8 mouse cellular contexts compared by ENCODE assay signal in genomic region chr7:15920645-15921190, GRCm38 (mm10). TPM values are rescaled to one million over a fixed set of nuclear protein-coding genes. Genes with fewer than 3 reads are reported as not detected.
A peak's percentile ranks its signal among the peaks of the same experiment; 100 is the strongest.
DNase-seq lines count a peak whose midpoint lies in the region; ATAC-seq and TF ChIP-seq lines count a peak whose summit lies in the region.

No protein-coding gene starts in this region.

- no peaks in the 10 kb centered on the region for H3K27me3 ChIP-seq in heart, embryonic 11.5 days (ENCODE audit: control insufficient read depth, insufficient read depth, low read length)
- no peaks in the 10 kb centered on the region for H3K27me3 ChIP-seq in ES-Bruce4 (ENCODE audit: control insufficient read depth, insufficient read depth, low read length, poor library complexity, severe bottlenecking)
- H3K27me3 ChIP-seq in forebrain, postnatal 0 days (ENCODE audit: insufficient read depth, low read length): no peaks in the 10 kb centered on the region
- 0 out of 2 replicates have a peak, but pooled peaks cover 4% of the 10 kb centered on the region for H3K27me3 ChIP-seq in liver, postnatal 0 days (ENCODE audit: insufficient read depth, low read length)

- TF ChIP-seq CTCF in ES-Bruce4 (IDR thresholded peaks at IDR 0.05; ENCODE audit: low read depth, low read length): no peak
- no peak for TF ChIP-seq CTCF in forebrain, postnatal 0 days (IDR thresholded peaks at IDR 0.05; ENCODE audit: low read depth)
- TF ChIP-seq CTCF in liver, postnatal 0 days (IDR thresholded peaks at IDR 0.05; ENCODE audit: low read depth): no peak

- H3K4me1 ChIP-seq in heart, embryonic 11.5 days (ENCODE audit: control insufficient read depth, insufficient read depth, low read length): peaks cover 14% of the 10 kb centered on the region
- peaks cover 3% of the 10 kb centered on the region for H3K4me1 ChIP-seq in ES-Bruce4 (ENCODE audit: control insufficient read depth, insufficient read depth, low read length)
- H3K4me1 ChIP-seq in forebrain, postnatal 0 days (ENCODE audit: insufficient read depth): peaks cover 17% of the 10 kb centered on the region
- H3K4me1 ChIP-seq in liver, postnatal 0 days (ENCODE audit: insufficient read depth): peaks cover 21% of the 10 kb centered on the region

- intact Hi-C loops in heart, postnatal 25 days (cut with DNase I): no loop called here

- H3K9me3 ChIP-seq in heart, embryonic 11.5 days (replicated peaks; ENCODE audit: control insufficient read depth, low read length): no peaks in the 10 kb centered on the region
- H3K9me3 ChIP-seq in ES-Bruce4 (replicated peaks; ENCODE audit: control insufficient read depth, insufficient read depth, low read length, poor library complexity, severe bottlenecking): no peaks in the 10 kb centered on the region
- no peaks in the 10 kb centered on the region for H3K9me3 ChIP-seq in forebrain, postnatal 0 days (ENCODE audit: low read length)
- no peaks in the 10 kb centered on the region for H3K9me3 ChIP-seq in liver, postnatal 0 days (ENCODE audit: low read length)

- no peak for ATAC-seq in heart, embryonic 11.5 days (replicated peaks; ENCODE audit: insufficient number of reproducible peaks, low FRiP score, low TSS enrichment)
- ATAC-seq in forebrain, postnatal 0 days: no peak
- no peak for ATAC-seq in liver, postnatal 0 days

- H3K9ac ChIP-seq in heart, embryonic 11.5 days (ENCODE audit: low read depth, low read length): peak overlapping the region; percentile 89; the same call in 1 of the 2 replicates
- no peak overlapping the region for H3K9ac ChIP-seq in ES-Bruce4 (ENCODE audit: low read depth, poor library complexity, severe bottlenecking)
- H3K9ac ChIP-seq in forebrain, postnatal 0 days: peak overlapping the region; percentile 92
- peak overlapping the region; percentile 85; the same call in 1 of the 2 replicates for H3K9ac ChIP-seq in liver, postnatal 0 days (replicated peaks)

- H3K4me3 ChIP-seq in heart, embryonic 11.5 days (ENCODE audit: low read depth, low read length): peak overlapping the region; percentile 81
- peak overlapping the region; percentile 96 for H3K4me3 ChIP-seq in ES-Bruce4 (ENCODE audit: low read depth, low read length)
- H3K4me3 ChIP-seq in forebrain, postnatal 0 days (ENCODE audit: low read depth, low read length): peak overlapping the region; percentile 79
- H3K4me3 ChIP-seq in liver, postnatal 0 days (ENCODE audit: low read depth, low read length): peak overlapping the region; percentile 68

- no peak overlapping the region for H3K27ac ChIP-seq in heart, embryonic 11.5 days (ENCODE audit: low read depth, low read length)
- no peak overlapping the region for H3K27ac ChIP-seq in ES-Bruce4 (ENCODE audit: insufficient read depth, low read length)
- H3K27ac ChIP-seq in forebrain, postnatal 0 days (ENCODE audit: low read depth, low read length): no peak overlapping the region
- H3K27ac ChIP-seq in liver, postnatal 0 days (ENCODE audit: low read depth): no peak overlapping the region

- WGBS in heart, embryonic 11.5 days (ENCODE audit: insufficient replicate concordance): 66% methylated on average over 6 of the region's 6 CpGs
- 81% methylated on average over 6 of the region's 6 CpGs for WGBS in forebrain, postnatal 0 days
- 89% methylated on average over 5 of the region's 6 CpGs for WGBS in liver, postnatal 0 days (ENCODE audit: insufficient replicate concordance)

- H3K4me2 ChIP-seq in heart, embryonic 11.5 days: peak overlapping the region; percentile 87
- peak overlapping the region; percentile 67 for H3K4me2 ChIP-seq in forebrain, postnatal 0 days (ENCODE audit: low read depth)
- H3K4me2 ChIP-seq in liver, postnatal 0 days (ENCODE audit: low read depth, low read length): peak overlapping the region; percentile 89

- DNase-seq in heart, postnatal 25 days (ENCODE audit: low spot score): no peak
- no peak for DNase-seq in forebrain, postnatal 0 days
- no peak for DNase-seq in liver, postnatal 0 days
- DNase-seq in cerebellum, postnatal 36 days: no peak
- no peak for DNase-seq in urinary bladder, postnatal 36 days (ENCODE audit: low spot score in 2 of 2)
- no peak for DNase-seq in cerebellum, adult 11-12 months

- no peak for TF ChIP-seq POLR2A in ES-Bruce4 (IDR thresholded peaks at IDR 0.05; ENCODE audit: insufficient read depth, low read length)

- H3K36me3 ChIP-seq in heart, embryonic 11.5 days (ENCODE audit: control insufficient read depth, insufficient read depth, low read length): peaks cover 23% of the 10 kb centered on the region
- H3K36me3 ChIP-seq in ES-Bruce4 (ENCODE audit: control insufficient read depth, insufficient read depth, low read length, poor library complexity, severe bottlenecking): peaks cover 14% of the 10 kb centered on the region
- H3K36me3 ChIP-seq in forebrain, postnatal 0 days (ENCODE audit: insufficient read depth): peaks cover 30% of the 10 kb centered on the region
- peaks cover 16% of the 10 kb centered on the region; the same call in 1 of the 2 replicates for H3K36me3 ChIP-seq in liver, postnatal 0 days (replicated peaks; ENCODE audit: insufficient read depth, low read length)

- no peak for TF ChIP-seq EP300 in ES-Bruce4 (IDR thresholded peaks at IDR 0.05; ENCODE audit: insufficient read depth, low read depth, low read length)
- TF ChIP-seq EP300 in liver, postnatal 0 days (IDR thresholded peaks at IDR 0.05; ENCODE audit: low read depth): no peak

RNA-seq across cellular contexts. Expression of gene Selenow, which starts 1.5 kb away (rescaled TPM):
- 726 and 772 TPM in 2 replicates for polyA plus RNA-seq in heart, embryonic 11.5 days (2014; fragmentation: Nextera tagmentation; extraction: Ambion mirVana)
- total RNA-seq in heart, postnatal 25 days (2021): 100 to 1,000 TPM; 148 to 155 TPM
- polyA plus RNA-seq in ES-Bruce4 (2011; ENCODE audit: insufficient read depth, insufficient read length, low read depth, missing spikeins): 93.1 and 101 TPM in 2 replicates
- total RNA-seq in forebrain, postnatal 0 days (2014; rRNA removed): 813 and 1,238 TPM in 2 replicates
- polyA plus RNA-seq in forebrain, postnatal 0 days (2015; fragmentation: Nextera tagmentation; extraction: Ambion mirVana): 2,478 and 2,732 TPM in 2 replicates
- polyA plus RNA-seq in liver, postnatal 0 days (2015; fragmentation: Nextera tagmentation; extraction: Ambion mirVana): 158 and 189 TPM in 2 replicates

RNA-seq across cellular contexts. Expression of gene Nop53, which starts 25.2 kb away (rescaled TPM):
- polyA plus RNA-seq in heart, embryonic 11.5 days (2014; fragmentation: Nextera tagmentation; extraction: Ambion mirVana): 130 and 137 TPM in 2 replicates
- total RNA-seq in heart, postnatal 25 days (2021): 100 to 1,000 TPM; 123 to 127 TPM
- polyA plus RNA-seq in ES-Bruce4 (2011; ENCODE audit: insufficient read depth, insufficient read length, low read depth, missing spikeins): 283 and 299 TPM in 2 replicates
- total RNA-seq in forebrain, postnatal 0 days (2014; rRNA removed): 117 and 189 TPM in 2 replicates
- polyA plus RNA-seq in forebrain, postnatal 0 days (2015; fragmentation: Nextera tagmentation; extraction: Ambion mirVana): 143 and 154 TPM in 2 replicates
- polyA plus RNA-seq in liver, postnatal 0 days (2015; fragmentation: Nextera tagmentation; extraction: Ambion mirVana): 82.6 and 90.6 TPM in 2 replicates

RNA-seq across cellular contexts. Expression of gene Crxos, which starts 38.3 kb away (rescaled TPM):
- polyA plus RNA-seq in heart, embryonic 11.5 days (2014; fragmentation: Nextera tagmentation; extraction: Ambion mirVana): not detected in 2 replicates
- not detected for total RNA-seq in heart, postnatal 25 days (2021)
- not detected in 2 replicates for polyA plus RNA-seq in ES-Bruce4 (2011; ENCODE audit: insufficient read depth, insufficient read length, low read depth, missing spikeins)
- total RNA-seq in forebrain, postnatal 0 days (2014; rRNA removed): not detected in 2 replicates
- polyA plus RNA-seq in forebrain, postnatal 0 days (2015; fragmentation: Nextera tagmentation; extraction: Ambion mirVana): not detected in 2 replicates
- not detected in 2 replicates for polyA plus RNA-seq in liver, postnatal 0 days (2015; fragmentation: Nextera tagmentation; extraction: Ambion mirVana)

RNA-seq across cellular contexts. Expression of gene Crx, which starts 41.0 kb away (rescaled TPM):
- not detected in 2 replicates for polyA plus RNA-seq in heart, embryonic 11.5 days (2014; fragmentation: Nextera tagmentation; extraction: Ambion mirVana)
- not detected for total RNA-seq in heart, postnatal 25 days (2021)
- polyA plus RNA-seq in ES-Bruce4 (2011; ENCODE audit: insufficient read depth, insufficient read length, low read depth, missing spikeins): not detected in 2 replicates
- 1.2 and 1.9 TPM in 2 replicates for total RNA-seq in forebrain, postnatal 0 days (2014; rRNA removed)
- 0.05 and 0.25 TPM in 2 replicates for polyA plus RNA-seq in forebrain, postnatal 0 days (2015; fragmentation: Nextera tagmentation; extraction: Ambion mirVana)
- polyA plus RNA-seq in liver, postnatal 0 days (2015; fragmentation: Nextera tagmentation; extraction: Ambion mirVana): not detected in 2 replicates

RNA-seq across cellular contexts. Expression of gene Ehd2, which starts 46.6 kb away (rescaled TPM):
- 16.3 and 23.4 TPM in 2 replicates for polyA plus RNA-seq in heart, embryonic 11.5 days (2014; fragmentation: Nextera tagmentation; extraction: Ambion mirVana)
- total RNA-seq in heart, postnatal 25 days (2021): 100 to 1,000 TPM; 112 to 129 TPM
- 4.6 and 4.9 TPM in 2 replicates for polyA plus RNA-seq in ES-Bruce4 (2011; ENCODE audit: insufficient read depth, insufficient read length, low read depth, missing spikeins)
- 3.1 and 3.5 TPM in 2 replicates for total RNA-seq in forebrain, postnatal 0 days (2014; rRNA removed)
- polyA plus RNA-seq in forebrain, postnatal 0 days (2015; fragmentation: Nextera tagmentation; extraction: Ambion mirVana): 4.4 and 5.0 TPM in 2 replicates
- polyA plus RNA-seq in liver, postnatal 0 days (2015; fragmentation: Nextera tagmentation; extraction: Ambion mirVana): 1.9 and 2.7 TPM in 2 replicates
